Mouse (Mus musculus) forebrain, embryonic 14.5 days (tissue): ENCODE measurements around the gene Zfp148. TPM values are rescaled to one million over a fixed set of nuclear protein-coding genes. Genes with fewer than 3 reads are reported as not detected.
A peak's percentile ranks its signal among the peaks of the same experiment; 100 is the strongest.

Source experiments
- ATAC-seq: fragments of 200-750 bp; cut with Nextera tagmentation; 2 replicates; pipeline ENCODE4 v1.8.0; 2017; ENCODE audit warnings: mild to moderate bottlenecking, moderate library complexity
- DNase-seq: peaks from one replicate; pipeline ENCODE4 v3.0.0-alpha.2; 2015; ENCODE audit warnings: low spot score
- H3K27ac ChIP-seq: fragments of 300-500 bp; sonication (generic); 2 replicates; pipeline ENCODE4 v1.5.1; 2014; ENCODE audit warnings: low read depth, mild to moderate bottlenecking, control low read depth, low read length, moderate library complexity
- H3K27me3 ChIP-seq: fragments of 300-500 bp; sonication (generic); replicated peaks from 2 replicates; pipeline ENCODE4 v1.6.1; 2014; ENCODE audit warnings: low read length, control low read depth, mixed read lengths; ENCODE audit not compliant: control insufficient read depth, insufficient read depth
- H3K36me3 ChIP-seq: fragments of 300-500 bp; sonication (generic); 2 replicates; pipeline ENCODE4 v1.6.1; 2014; ENCODE audit warnings: low read length, control low read depth; ENCODE audit not compliant: control insufficient read depth, insufficient read depth
- H3K4me1 ChIP-seq: fragments of 300-500 bp; sonication (generic); 2 replicates; pipeline ENCODE4 v1.6.1; 2014; ENCODE audit warnings: antibody characterized with exemption, low read length, control low read depth; ENCODE audit not compliant: control insufficient read depth, insufficient read depth
- H3K4me2 ChIP-seq: fragments of 300-500 bp; sonication (generic); 2 replicates; pipeline ENCODE4 v1.6.1; 2014; ENCODE audit warnings: mild to moderate bottlenecking, control low read depth, low read length
- H3K4me3 ChIP-seq: fragments of 300-500 bp; sonication (generic); 2 replicates; pipeline ENCODE4 v1.5.1; 2014; ENCODE audit warnings: low read depth, low read length, control low read depth
- H3K9ac ChIP-seq: fragments of 300-500 bp; sonication (generic); 2 replicates; pipeline ENCODE4 v1.6.1; 2014; ENCODE audit warnings: mild to moderate bottlenecking, low read length, control low read depth, moderate library complexity
- H3K9me3 ChIP-seq: fragments of 300-500 bp; sonication (generic); replicated peaks from 2 replicates; pipeline ENCODE4 v1.6.1; 2016; ENCODE audit warnings: low read length, control low read depth, mixed read lengths; ENCODE audit not compliant: control insufficient read depth
- WGBS: fragments of 180-500 bp; shearing (Covaris S2); extraction: QIAGEN DNeasy Blood & Tissue Kit; methylation state at CpG from one replicate; pipeline ENCODE4 v1.1.7; 2014; 5-methylcytosine and 5-hydroxymethylcytosine counted together
- polyA plus RNA-seq: library from polyadenylated mRNA; unstranded; fragments of >200 nt; fragmentation: Nextera tagmentation; extraction: Ambion mirVana; gene quantifications from 2 replicates; pipeline ENCODE4 v1.2.1, GENCODE M21; 2014

Gene Zfp148
- polyA plus RNA-seq, 1 experiment from 2014 or later: 58.1 TPM

GRCm38 (mm10) chr16:33459101-33459500, 78.5 kb downstream of the Zfp148 start:
- WGBS: 98% methylated on average over 1 of the region's 1 CpGs
- Histone ChIP-seq H3K9me3 (no peaks in the 10 kb centered on the region), H3K4me1 (peaks cover 7% of the 10 kb centered on the region), H3K36me3 (peaks cover 14% of the 10 kb centered on the region; the same call in 1 of the 2 replicates), H3K27ac (no peak overlapping the region), H3K4me3 (no peak overlapping the region), H3K27me3 (no peaks in the 10 kb centered on the region), H3K9ac (no peak overlapping the region), H3K4me2 (no peak overlapping the region)
- ATAC-seq (no peak), DNase-seq (no peak)

- Histone ChIP-seq H3K4me3 (no peak overlapping the region), H3K36me3 (peaks cover 14% of the 10 kb centered on the region; the same call in 1 of the 2 replicates), H3K4me2 (no peak overlapping the region), H3K4me1 (peaks cover 18% of the 10 kb centered on the region), H3K9ac (no peak overlapping the region), H3K27ac (no peak overlapping the region), H3K27me3 (no peaks in the 10 kb centered on the region), H3K9me3 (no peaks in the 10 kb centered on the region)
- DNase-seq (no peak), ATAC-seq (no peak)
- 90% methylated on average over 3 of the region's 3 CpGs for WGBS
Measured at GRCm38 (mm10) chr16:33461416-33461815, 80.8 kb downstream of the Zfp148 start.

- H3K36me3 ChIP-seq: peaks cover 9% of the 10 kb centered on the region; the same call in 1 of the 2 replicates
- 31% methylated on average over 4 of the region's 4 CpGs for WGBS
- peak overlapping the region; percentile 52; the same call in 1 of the 2 replicates for H3K27ac ChIP-seq
- no peak overlapping the region for H3K4me2 ChIP-seq
- no peak overlapping the region for H3K9ac ChIP-seq
- H3K4me1 ChIP-seq: peaks cover 18% of the 10 kb centered on the region
- no peaks in the 10 kb centered on the region for H3K9me3 ChIP-seq
- H3K27me3 ChIP-seq: no peaks in the 10 kb centered on the region
- peak; percentile 93 for ATAC-seq
- peak; percentile 96 for DNase-seq
- no peak overlapping the region for H3K4me3 ChIP-seq
Measured at GRCm38 (mm10) chr16:33464509-33465241, 84.0 kb downstream of the Zfp148 start.

GRCm38 (mm10) chr16:33465242-33465614, 84.6 kb downstream of the Zfp148 start:
- Histone ChIP-seq H3K9me3 (no peaks in the 10 kb centered on the region), H3K4me1 (peaks cover 18% of the 10 kb centered on the region), H3K27me3 (no peaks in the 10 kb centered on the region), H3K27ac (peak overlapping the region; percentile 21; the same call in 1 of the 2 replicates), H3K9ac (no peak overlapping the region), H3K36me3 (peaks cover 7% of the 10 kb centered on the region; the same call in 1 of the 2 replicates), H3K4me3 (no peak overlapping the region), H3K4me2 (no peak overlapping the region)
- ATAC-seq (peak; percentile 60), DNase-seq (no peak)
- WGBS: 47% methylated on average over 4 of the region's 4 CpGs

GRCm38 (mm10) chr16:33467451-33467850, 86.8 kb downstream of the Zfp148 start:
- Histone ChIP-seq H3K36me3 (peaks cover 11% of the 10 kb centered on the region; the same call in 1 of the 2 replicates), H3K27ac (no peak overlapping the region), H3K4me3 (no peak overlapping the region), H3K27me3 (no peaks in the 10 kb centered on the region), H3K9me3 (no peaks in the 10 kb centered on the region), H3K9ac (no peak overlapping the region), H3K4me2 (no peak overlapping the region), H3K4me1 (peaks cover 18% of the 10 kb centered on the region)
- 75% methylated on average over 6 of the region's 6 CpGs for whole genome bisulfite sequencing
- DNase-seq (no peak), ATAC-seq (no peak)

- H3K4me3 ChIP-seq: no peak overlapping the region
- DNase-seq: no peak
Measured at GRCm38 (mm10) chr16:33469973-33470372, 89.3 kb downstream of the Zfp148 start.

GRCm38 (mm10) chr16:33474381-33474780, 93.7 kb downstream of the Zfp148 start:
- no peaks in the 10 kb centered on the region for H3K27me3 ChIP-seq
- H3K9me3 ChIP-seq: no peaks in the 10 kb centered on the region
- no peak for DNase-seq
- no peak for ATAC-seq
- no peak overlapping the region for H3K4me2 ChIP-seq
- no peak overlapping the region for H3K27ac ChIP-seq
- 98% methylated on average over 6 of the region's 6 CpGs for WGBS
- no peaks in the 10 kb centered on the region for H3K4me1 ChIP-seq
- no peak overlapping the region for H3K4me3 ChIP-seq
- H3K36me3 ChIP-seq: peaks cover 34% of the 10 kb centered on the region
- H3K9ac ChIP-seq: no peak overlapping the region

More at GRCm38 (mm10) chr16:33469973-33470372, 89.3 kb downstream of the Zfp148 start:
- Histone ChIP-seq H3K27me3 (no peaks in the 10 kb centered on the region), H3K4me2 (no peak overlapping the region), H3K27ac (no peak overlapping the region), H3K9ac (no peak overlapping the region), H3K36me3 (peaks cover 16% of the 10 kb centered on the region; the same call in 1 of the 2 replicates), H3K9me3 (no peaks in the 10 kb centered on the region), H3K4me1 (peaks cover 6% of the 10 kb centered on the region)
- no peak for ATAC-seq

GRCm38 (mm10) chr16:33479926-33480325, 99.3 kb downstream of the Zfp148 start:
- Histone ChIP-seq H3K4me1 (no peaks in the 10 kb centered on the region), H3K4me2 (no peak overlapping the region), H3K27me3 (no peaks in the 10 kb centered on the region), H3K9me3 (no peaks in the 10 kb centered on the region), H3K27ac (no peak overlapping the region), H3K4me3 (no peak overlapping the region), H3K9ac (no peak overlapping the region), H3K36me3 (peaks cover 36% of the 10 kb centered on the region)
- ATAC-seq (no peak), DNase-seq (no peak)

GRCm38 (mm10) chr16:33481148-33481547, 100.5 kb downstream of the Zfp148 start:
- H3K27me3 ChIP-seq: no peaks in the 10 kb centered on the region
- H3K27ac ChIP-seq: no peak overlapping the region
- DNase-seq (peak; percentile 19), ATAC-seq (no peak)
- H3K36me3 ChIP-seq: peaks cover 33% of the 10 kb centered on the region
- no peaks in the 10 kb centered on the region for H3K9me3 ChIP-seq
- H3K9ac ChIP-seq: no peak overlapping the region
- 91% methylated on average over 2 of the region's 2 CpGs for WGBS
- no peaks in the 10 kb centered on the region for H3K4me1 ChIP-seq
- H3K4me2 ChIP-seq: no peak overlapping the region
- H3K4me3 ChIP-seq: no peak overlapping the region
